Mouse (Mus musculus) urinary bladder, postnatal 10 days (tissue): ENCODE results near the gene Inpp4b.

Experiments used
- DNase-seq: peaks from one replicate; pipeline ENCODE4 v3.0.0; 2022; ENCODE audit warnings: low spot score

The Inpp4b gene

DNA sequence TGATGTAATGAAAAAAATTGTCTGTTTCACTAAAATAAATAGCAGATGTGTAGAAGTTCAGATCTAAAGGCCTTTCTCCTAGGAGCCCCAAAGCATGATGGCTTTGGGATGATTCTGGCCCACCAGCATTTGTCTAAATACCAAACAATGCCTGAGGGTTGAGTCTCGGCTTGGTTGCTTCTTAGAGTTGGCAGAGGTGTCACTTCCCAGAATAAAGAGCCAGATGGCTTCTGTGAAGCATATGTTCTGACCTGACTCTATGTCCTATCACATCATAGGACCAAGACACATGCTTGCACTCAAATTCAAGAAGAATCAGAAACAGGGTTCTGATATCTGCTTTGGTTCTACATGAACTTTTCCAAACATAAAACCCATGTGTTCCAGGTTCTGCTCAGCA, 365.1 kb downstream of the Inpp4b start:
- no peak for DNase-seq

DNA sequence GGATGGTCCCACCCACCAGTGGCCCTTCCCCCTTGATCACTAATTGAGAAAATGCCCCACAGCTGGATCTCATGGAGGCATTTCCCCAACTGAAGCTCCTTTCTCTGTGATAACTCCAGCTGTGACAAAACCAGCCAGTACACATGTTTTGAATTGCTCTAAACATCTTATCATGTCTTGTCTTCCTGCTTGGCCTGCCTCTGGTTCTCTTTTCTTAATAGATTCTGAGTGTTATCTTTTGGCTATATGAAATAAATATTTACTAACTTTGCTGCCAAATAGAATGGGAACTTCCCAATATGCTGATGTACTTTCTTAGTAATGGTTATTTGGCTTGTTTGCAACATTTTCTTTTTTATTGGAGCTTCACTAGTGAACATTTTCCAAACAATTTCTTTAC, 389.0 kb downstream of the Inpp4b start:
- no peak for DNase-seq

GRCm38 (mm10) chr8:81735655-81736054, 393.3 kb downstream of the Inpp4b start:
- no peak for DNase-seq

DNA sequence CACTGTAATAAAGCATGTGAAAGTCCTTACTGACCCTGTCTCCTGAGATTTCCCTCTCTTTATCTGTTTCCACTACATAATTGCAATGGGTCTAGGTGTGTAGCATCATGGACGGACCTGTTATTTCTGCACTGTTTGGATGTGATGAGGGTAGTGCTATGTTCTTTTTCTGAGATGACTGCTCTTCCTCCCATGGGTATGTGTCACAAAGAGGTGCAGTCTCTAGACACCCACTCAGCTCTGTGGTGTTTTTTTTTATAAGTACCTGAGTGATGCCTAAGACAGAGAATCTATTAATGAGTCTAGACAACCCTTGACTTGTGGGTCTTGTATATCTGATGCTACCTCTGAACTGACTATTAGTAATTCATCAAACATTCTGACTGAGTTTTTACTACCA, 393.7 kb downstream of the Inpp4b start:
- no peak for DNase-seq

DNA sequence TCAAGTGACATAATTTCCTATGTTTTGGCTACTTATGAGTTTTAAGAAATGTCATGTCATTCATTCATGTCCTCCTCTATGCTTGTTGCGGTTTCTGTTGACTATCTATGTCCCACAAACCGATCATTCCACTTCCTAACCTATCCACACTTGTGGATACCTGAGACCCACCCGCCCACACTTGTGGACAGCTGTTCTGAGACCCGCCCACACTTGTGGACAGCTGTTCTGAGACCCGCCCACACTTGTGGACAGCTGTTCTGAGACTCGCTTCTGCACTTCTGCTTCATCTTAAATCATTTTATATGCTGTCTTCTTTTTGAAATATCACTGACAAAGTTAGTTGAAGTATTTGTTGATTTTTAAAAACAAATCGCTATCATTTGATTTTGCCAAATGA, 400.2 kb downstream of the Inpp4b start:
- DNase-seq = no peak

DNA sequence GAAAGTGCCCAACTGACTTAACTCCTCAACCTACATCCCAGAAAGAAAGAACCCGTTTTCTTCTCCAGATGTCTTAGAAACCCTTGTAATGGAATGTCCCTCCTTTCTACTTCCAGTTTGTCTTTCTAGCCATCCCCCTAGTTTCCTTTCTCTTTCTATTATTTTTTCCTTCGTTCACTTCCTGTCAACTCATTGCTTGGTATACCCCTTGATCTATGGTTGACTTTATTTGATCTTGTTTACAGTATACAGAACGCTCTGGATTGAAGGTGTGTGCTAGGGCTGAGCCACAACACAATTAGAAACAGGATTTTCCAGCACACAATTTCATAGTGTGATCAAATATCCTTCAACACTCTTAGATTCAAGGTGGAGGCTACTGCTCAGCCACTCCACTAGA, 400.7 kb downstream of the Inpp4b start:
- DNase-seq = no peak

- no peak for DNase-seq
These were observed 403.1 kb downstream of the Inpp4b start for GRCm38 (mm10) chr8:81745439-81745838.

- DNase-seq = no peak
These were observed 408.8 kb downstream of the Inpp4b start for GRCm38 (mm10) chr8:81751159-81751558.

- no peak for DNase-seq
These were observed 414.3 kb downstream of the Inpp4b start for GRCm38 (mm10) chr8:81756663-81757062.

DNA sequence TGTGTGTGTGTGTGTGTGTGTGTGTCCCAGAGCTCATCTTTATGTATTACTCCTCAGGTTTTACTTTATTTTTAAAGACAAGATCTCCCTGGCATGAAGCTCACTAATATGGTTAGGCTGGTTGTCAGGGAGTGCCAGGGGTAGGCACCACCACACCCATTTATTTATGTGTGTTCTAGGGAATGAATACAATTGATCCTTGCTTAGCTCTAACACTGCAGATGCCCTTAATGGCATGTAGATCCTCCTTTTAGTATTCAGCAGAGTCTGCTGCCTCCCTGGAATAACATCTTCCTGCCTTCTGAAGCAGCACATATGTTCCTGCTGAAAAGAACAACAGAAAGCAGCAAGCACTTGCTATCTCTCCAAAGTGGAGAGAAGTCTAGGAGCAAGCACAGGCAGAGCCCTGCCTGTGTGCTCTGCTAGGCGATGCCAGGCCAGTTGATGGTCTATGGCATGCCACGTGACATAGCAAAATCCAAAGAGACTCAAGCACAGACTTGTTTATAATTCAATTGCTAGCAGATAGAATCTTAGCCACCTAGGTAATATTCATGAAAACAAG, 415.3 kb downstream of the Inpp4b start:
- DNase-seq = no peak

DNA sequence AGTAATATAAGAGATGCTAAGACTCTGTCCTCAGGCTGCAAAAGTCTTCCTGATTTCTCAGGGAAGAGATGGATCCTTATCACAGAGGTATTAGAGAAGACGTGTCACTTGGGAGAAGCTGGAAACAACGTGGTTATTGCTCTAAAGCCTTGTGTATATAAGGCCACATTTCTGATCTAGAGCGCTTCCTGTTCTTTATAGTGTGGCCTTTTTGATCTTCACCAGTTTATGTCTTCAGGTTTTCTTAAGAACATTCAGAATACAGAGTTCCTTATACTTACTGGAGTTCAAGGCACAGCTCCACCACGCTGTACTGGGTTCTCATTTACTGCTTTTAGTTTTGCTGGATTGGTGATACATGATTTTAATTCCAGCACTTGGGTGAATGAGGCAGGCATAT, 419.1 kb downstream of the Inpp4b start:
- DNase-seq = no peak

GRCm38 (mm10) chr8:81766033-81766432, 423.7 kb downstream of the Inpp4b start:
- no peak for DNase-seq

DNA sequence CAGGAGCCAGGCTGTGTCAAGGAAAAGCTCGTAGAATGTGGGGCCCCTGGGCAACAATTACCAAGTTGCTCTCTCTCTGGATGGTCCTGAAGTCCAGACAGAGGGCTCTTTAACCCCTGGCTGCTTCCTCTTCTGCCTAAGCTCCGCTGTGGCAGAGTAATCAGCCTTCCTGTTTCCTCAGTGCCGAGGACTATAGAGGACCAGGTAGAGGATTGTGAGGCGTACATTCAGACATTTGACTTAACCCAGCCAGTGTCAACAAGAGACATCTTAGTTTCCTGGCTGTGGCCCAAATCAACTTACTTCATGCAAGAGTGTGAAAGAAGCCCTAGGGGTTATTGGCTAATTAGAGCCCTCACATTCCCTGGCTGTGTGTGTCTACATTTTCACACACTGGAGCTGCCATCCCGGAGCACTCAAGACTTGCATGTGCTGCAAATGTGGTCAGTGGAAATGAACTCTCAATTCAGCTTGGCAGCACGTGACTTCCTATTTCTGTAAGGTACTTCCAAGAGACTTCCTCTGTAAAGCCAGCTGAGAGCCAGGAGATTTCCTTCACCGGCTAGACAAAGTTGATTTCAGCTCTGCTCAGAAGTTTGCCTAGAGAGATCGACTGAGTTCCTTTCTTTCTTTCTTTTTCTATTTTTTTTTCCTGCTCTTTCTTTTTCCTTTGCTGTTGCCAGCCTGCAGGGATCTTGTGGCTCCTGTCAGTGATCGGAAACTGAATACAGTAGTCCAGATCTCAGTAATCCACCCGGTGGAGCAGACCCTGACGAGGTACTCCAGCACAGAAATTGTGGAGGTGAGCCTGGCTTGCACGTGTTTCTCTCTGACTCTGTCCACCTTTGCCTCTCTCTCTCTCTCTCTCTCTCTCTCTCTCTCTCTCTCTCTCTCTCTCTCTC, 425.3 kb downstream of the Inpp4b start:
- DNase-seq = no peak

GRCm38 (mm10) chr8:81768313-81768675, 425.9 kb downstream of the Inpp4b start:
- no peak for DNase-seq

GRCm38 (mm10) chr8:81768731-81769445, 426.5 kb downstream of the Inpp4b start:
- no peak for DNase-seq

GRCm38 (mm10) chr8:81770603-81771276, 428.4 kb downstream of the Inpp4b start:
- no peak for DNase-seq

GRCm38 (mm10) chr8:81772855-81773254, 430.5 kb downstream of the Inpp4b start:
- DNase-seq = no peak

DNA sequence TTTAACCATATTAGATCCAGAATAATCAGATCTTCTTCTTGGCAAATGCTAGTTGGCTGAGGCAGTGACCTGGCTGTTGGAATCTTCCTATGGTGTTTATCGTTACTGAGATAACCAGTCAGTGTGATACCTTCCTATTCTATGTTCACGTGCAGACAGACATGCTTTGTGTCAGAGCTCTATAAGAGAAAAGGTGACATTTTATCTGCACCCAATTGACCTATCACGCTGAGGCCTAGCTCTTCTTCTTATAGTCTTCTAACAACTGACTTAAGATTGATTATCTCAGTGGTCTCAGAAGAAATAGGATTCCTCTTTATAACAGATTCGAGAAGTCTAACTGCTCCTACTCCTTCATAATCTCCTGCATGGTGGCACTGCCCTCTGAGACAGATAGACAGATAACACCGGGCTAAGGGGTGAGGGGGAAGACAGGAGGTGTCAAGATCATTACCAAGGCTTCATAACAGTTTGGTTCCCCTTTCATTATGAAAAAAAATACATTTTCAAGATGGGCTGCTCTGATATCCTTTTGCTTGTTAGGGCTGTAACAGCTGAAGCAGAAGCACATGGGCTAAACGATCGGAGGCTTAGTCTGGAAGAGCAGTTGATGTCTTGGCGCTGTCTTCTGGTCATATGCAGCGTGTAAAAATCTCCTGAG, 431.1 kb downstream of the Inpp4b start:
- DNase-seq = no peak

GRCm38 (mm10) chr8:81774010-81774409, 431.7 kb downstream of the Inpp4b start:
- no peak for DNase-seq

- no peak for DNase-seq
These were observed 432.1 kb downstream of the Inpp4b start for GRCm38 (mm10) chr8:81774454-81774853.

DNA sequence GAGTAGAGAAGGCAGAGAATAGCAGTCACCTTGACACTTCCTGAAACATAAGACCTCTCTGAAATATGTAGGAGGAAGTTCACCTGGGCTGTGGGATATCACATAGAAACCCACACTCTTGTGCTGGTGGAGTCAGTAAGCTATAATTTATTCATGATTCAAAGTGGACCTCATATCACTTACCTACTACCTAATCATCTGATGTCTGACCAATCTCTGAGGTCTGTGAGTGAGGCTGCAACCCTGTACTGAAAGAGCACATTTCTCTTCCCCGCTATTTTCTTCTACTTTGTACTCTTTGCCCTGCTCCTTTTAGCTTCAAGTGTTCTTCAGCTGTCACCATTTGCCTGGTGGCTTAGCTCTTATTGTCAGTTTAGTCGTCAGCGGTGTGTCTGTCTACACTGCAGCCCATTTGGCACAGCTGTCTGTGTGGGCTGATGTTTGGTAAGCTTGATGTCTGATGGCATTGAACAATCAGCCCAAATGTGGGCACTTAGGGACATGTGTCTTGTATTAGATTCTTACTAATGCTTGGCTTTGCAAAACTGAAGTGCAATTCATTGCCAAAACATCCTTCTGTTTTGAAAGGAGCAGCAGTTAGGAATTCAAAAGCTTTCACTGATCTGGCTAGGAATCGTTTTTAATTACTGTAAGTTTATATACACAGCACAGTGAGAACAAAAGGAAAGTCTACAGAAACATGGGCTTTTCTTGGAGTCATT, 434.3 kb downstream of the Inpp4b start:
- DNase-seq = no peak
